Mouse (Mus musculus): ENCODE measurements around the gene Nfyb. TPM values are rescaled to one million over a fixed set of nuclear protein-coding genes. Genes with fewer than 3 reads are reported as not detected.

Gene Nfyb
- polyA plus RNA-seq, 1 experiment from 2014 or later = 77.3 TPM

- H3K27ac ChIP-seq (ENCODE audit: low read depth, low read length) = no peak overlapping the region
- H3K4me3 ChIP-seq (ENCODE audit: low read depth, low read length) = no peak overlapping the region
- no peaks in the 10 kb centered on the region for H3K27me3 ChIP-seq (ENCODE audit: control insufficient read depth, insufficient read depth, low read length)
- WGBS = 97% methylated on average over 3 of the region's 3 CpGs
- H3K4me1 ChIP-seq (replicated peaks; ENCODE audit: control insufficient read depth, insufficient read depth, low read length) = peaks cover 15% of the 10 kb centered on the region
- peaks cover 26% of the 10 kb centered on the region for H3K36me3 ChIP-seq (ENCODE audit: control insufficient read depth, insufficient read depth, low read length)
- H3K4me2 ChIP-seq (ENCODE audit: low read depth, low read length, severe bottlenecking) = no peak overlapping the region
- no peak overlapping the region for H3K9ac ChIP-seq (ENCODE audit: low read length)
- ATAC-seq (replicated peaks; ENCODE audit: low FRiP score) (no peak), DNase-seq (ENCODE audit: low spot score) (no peak)
- H3K9me3 ChIP-seq (ENCODE audit: control insufficient read depth, low read length) = no peaks in the 10 kb centered on the region
Observed at GRCm38 (mm10) chr10:82758878-82759277, 5.1 kb downstream of the Nfyb start.

DNA sequence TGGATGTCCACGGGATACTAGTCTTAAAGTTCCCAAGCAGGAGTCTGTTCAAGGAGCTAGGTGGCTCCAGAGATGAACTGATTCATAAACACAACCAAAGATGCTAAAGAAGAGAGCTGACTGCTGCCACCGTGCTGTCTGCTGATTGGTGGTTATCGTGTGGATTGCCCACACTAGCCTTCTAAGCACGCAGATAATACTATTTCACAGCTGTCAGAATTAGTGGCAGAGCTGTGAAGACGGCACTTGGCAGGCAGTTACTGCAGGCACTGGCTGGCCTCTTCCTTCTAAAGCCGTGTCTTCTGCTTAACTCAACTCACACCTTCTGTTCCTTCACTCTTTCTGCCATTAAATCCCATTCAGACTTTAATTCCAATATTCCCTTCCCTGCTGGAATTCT is 5.6 kb downstream of the Nfyb start:
- 94% methylated on average over 6 of the region's 6 CpGs for WGBS
- H3K9ac ChIP-seq (ENCODE audit: low read length) = no peak overlapping the region
- DNase-seq (ENCODE audit: low spot score) (no peak), ATAC-seq (replicated peaks; ENCODE audit: low FRiP score) (no peak)
- no peaks in the 10 kb centered on the region for H3K9me3 ChIP-seq (ENCODE audit: control insufficient read depth, low read length)
- H3K4me2 ChIP-seq (ENCODE audit: low read depth, low read length, severe bottlenecking) = no peak overlapping the region
- no peak overlapping the region for H3K4me3 ChIP-seq (ENCODE audit: low read depth, low read length)
- peaks cover 15% of the 10 kb centered on the region for H3K4me1 ChIP-seq (replicated peaks; ENCODE audit: control insufficient read depth, insufficient read depth, low read length)
- H3K27me3 ChIP-seq (ENCODE audit: control insufficient read depth, insufficient read depth, low read length) = no peaks in the 10 kb centered on the region
- no peak overlapping the region for H3K27ac ChIP-seq (ENCODE audit: low read depth, low read length)
- peaks cover 26% of the 10 kb centered on the region for H3K36me3 ChIP-seq (ENCODE audit: control insufficient read depth, insufficient read depth, low read length)

GRCm38 (mm10) chr10:82757341-82757740 is 6.6 kb downstream of the Nfyb start:
- Histone ChIP-seq H3K9me3 (ENCODE audit: control insufficient read depth, low read length) (no peaks in the 10 kb centered on the region), H3K27ac (ENCODE audit: low read depth, low read length) (no peak overlapping the region), H3K4me2 (ENCODE audit: low read depth, low read length, severe bottlenecking) (no peak overlapping the region), H3K27me3 (ENCODE audit: control insufficient read depth, insufficient read depth, low read length) (no peaks in the 10 kb centered on the region), H3K9ac (ENCODE audit: low read length) (no peak overlapping the region), H3K4me3 (ENCODE audit: low read depth, low read length) (no peak overlapping the region), H3K36me3 (ENCODE audit: control insufficient read depth, insufficient read depth, low read length) (peaks cover 27% of the 10 kb centered on the region), H3K4me1 (replicated peaks; ENCODE audit: control insufficient read depth, insufficient read depth, low read length) (peaks cover 15% of the 10 kb centered on the region)
- 79% methylated on average over 9 of the region's 9 CpGs for WGBS
- DNase-seq (ENCODE audit: low spot score) (no peak), ATAC-seq (replicated peaks; ENCODE audit: low FRiP score) (no peak)

GRCm38 (mm10) chr10:82756466-82756865 is 7.5 kb downstream of the Nfyb start:
- Histone ChIP-seq H3K4me2 (ENCODE audit: low read depth, low read length, severe bottlenecking) (no peak overlapping the region), H3K27ac (ENCODE audit: low read depth, low read length) (no peak overlapping the region), H3K27me3 (ENCODE audit: control insufficient read depth, insufficient read depth, low read length) (no peaks in the 10 kb centered on the region), H3K4me3 (ENCODE audit: low read depth, low read length) (no peak overlapping the region), H3K9ac (ENCODE audit: low read length) (no peak overlapping the region), H3K9me3 (ENCODE audit: control insufficient read depth, low read length) (no peaks in the 10 kb centered on the region), H3K4me1 (replicated peaks; ENCODE audit: control insufficient read depth, insufficient read depth, low read length) (peaks cover 13% of the 10 kb centered on the region), H3K36me3 (ENCODE audit: control insufficient read depth, insufficient read depth, low read length) (peaks cover 35% of the 10 kb centered on the region)
- DNase-seq (ENCODE audit: low spot score) (no peak), ATAC-seq (replicated peaks; ENCODE audit: low FRiP score) (no peak)
- 93% methylated on average over 9 of the region's 9 CpGs for WGBS

DNA sequence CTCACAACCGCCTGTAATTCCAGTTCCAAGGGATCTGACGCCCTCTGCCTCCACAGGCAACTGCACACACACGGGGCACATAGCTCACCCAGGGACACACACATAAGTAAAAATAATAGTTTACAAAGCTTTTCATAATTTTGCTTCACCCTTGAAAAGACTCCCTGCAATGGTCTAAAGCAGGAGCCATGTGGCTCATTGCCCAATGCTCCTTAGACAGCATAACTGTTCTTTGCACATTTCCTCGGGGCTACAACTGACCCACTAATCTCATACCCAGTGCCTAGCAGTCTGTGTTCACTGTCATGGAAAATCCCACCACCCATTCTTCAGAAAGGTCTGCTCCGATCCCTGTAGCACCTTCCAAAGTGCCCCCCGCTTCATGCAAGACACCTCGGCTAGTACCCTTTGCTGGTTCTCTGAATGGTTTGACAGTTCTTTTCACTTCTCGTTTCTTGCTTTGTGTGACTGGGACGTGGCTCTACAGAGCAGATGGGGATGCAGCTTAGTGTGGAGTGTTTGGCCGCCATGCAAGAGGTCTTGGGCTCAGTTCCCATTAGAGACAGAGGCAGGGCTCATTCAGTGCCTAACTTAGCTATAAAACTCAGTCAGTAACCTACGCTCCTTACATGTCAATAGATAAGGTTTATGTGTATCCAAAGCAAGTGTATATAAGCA is 8.6 kb downstream of the Nfyb start:
- no peaks in the 10 kb centered on the region for H3K27me3 ChIP-seq (ENCODE audit: control insufficient read depth, insufficient read depth, low read length)
- H3K4me3 ChIP-seq (ENCODE audit: low read depth, low read length) = no peak overlapping the region
- H3K27ac ChIP-seq (ENCODE audit: low read depth, low read length) = no peak overlapping the region
- no peak overlapping the region for H3K9ac ChIP-seq (ENCODE audit: low read length)
- 95% methylated on average over 11 of the region's 11 CpGs for WGBS
- DNase-seq (ENCODE audit: low spot score) (no peak), ATAC-seq (replicated peaks; ENCODE audit: low FRiP score) (no peak)
- no peaks in the 10 kb centered on the region for H3K9me3 ChIP-seq (ENCODE audit: control insufficient read depth, low read length)
- H3K4me2 ChIP-seq (ENCODE audit: low read depth, low read length, severe bottlenecking) = no peak overlapping the region
- H3K4me1 ChIP-seq (replicated peaks; ENCODE audit: control insufficient read depth, insufficient read depth, low read length) = peaks cover 5% of the 10 kb centered on the region; the same call in 1 of the 2 replicates
- peaks cover 41% of the 10 kb centered on the region for H3K36me3 ChIP-seq (ENCODE audit: control insufficient read depth, insufficient read depth, low read length)

DNA sequence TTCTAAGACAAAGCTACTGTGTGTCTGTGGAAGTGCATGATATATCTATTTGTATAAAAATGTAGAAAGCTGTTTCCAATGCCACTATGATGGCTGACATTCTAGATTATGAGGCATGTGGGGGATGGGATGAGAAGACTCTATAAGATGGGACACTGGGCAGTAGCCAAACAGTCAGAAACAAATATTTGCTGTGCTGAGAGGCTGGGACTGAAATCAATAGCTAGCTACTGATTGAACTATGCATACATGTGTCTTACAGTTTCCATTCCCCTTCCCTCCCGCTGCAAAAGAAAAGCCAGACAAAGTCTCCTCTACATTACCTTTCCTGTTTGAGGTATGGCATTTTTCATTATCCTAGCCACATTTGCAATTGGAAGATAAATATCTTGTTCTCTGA is 9.3 kb downstream of the Nfyb start:
- no peaks in the 10 kb centered on the region for H3K9me3 ChIP-seq (ENCODE audit: control insufficient read depth, low read length)
- H3K36me3 ChIP-seq (ENCODE audit: control insufficient read depth, insufficient read depth, low read length) = peaks cover 42% of the 10 kb centered on the region
- H3K4me2 ChIP-seq (ENCODE audit: low read depth, low read length, severe bottlenecking) = no peak overlapping the region
- no peak overlapping the region for H3K9ac ChIP-seq (ENCODE audit: low read length)
- DNase-seq (ENCODE audit: low spot score) (no peak), ATAC-seq (replicated peaks; ENCODE audit: low FRiP score) (no peak)
- WGBS = 96% methylated on average over 1 of the region's 1 CpGs
- H3K4me3 ChIP-seq (ENCODE audit: low read depth, low read length) = no peak overlapping the region
- H3K27me3 ChIP-seq (ENCODE audit: control insufficient read depth, insufficient read depth, low read length) = no peaks in the 10 kb centered on the region
- peaks cover 4% of the 10 kb centered on the region; the same call in 1 of the 2 replicates for H3K4me1 ChIP-seq (replicated peaks; ENCODE audit: control insufficient read depth, insufficient read depth, low read length)
- no peak overlapping the region for H3K27ac ChIP-seq (ENCODE audit: low read depth, low read length)

DNA sequence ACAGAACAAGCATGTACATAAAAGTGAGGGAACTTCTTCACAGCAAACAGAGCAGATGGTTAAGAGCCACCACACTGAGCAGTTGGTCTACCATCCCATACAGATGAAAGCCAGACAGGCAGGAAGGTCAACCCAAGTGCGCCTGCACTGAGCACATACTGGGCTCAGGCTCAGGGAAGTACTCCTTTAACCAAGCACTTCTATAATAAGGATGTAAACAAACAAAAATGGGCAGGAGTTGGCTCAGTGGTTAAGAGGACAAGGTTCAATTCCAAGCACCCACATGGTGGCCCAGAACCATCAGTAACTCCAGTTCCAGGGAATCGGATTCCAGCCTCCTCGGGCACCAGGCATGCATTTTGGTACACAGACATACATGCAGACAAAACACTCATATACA is 11.0 kb downstream of the Nfyb start:
- ATAC-seq (replicated peaks; ENCODE audit: low FRiP score) (no peak), DNase-seq (ENCODE audit: low spot score) (no peak)
- Histone ChIP-seq H3K36me3 (ENCODE audit: control insufficient read depth, insufficient read depth, low read length) (peaks cover 52% of the 10 kb centered on the region), H3K4me2 (ENCODE audit: low read depth, low read length, severe bottlenecking) (no peak overlapping the region), H3K4me1 (replicated peaks; ENCODE audit: control insufficient read depth, insufficient read depth, low read length) (peaks cover 4% of the 10 kb centered on the region; the same call in 1 of the 2 replicates), H3K4me3 (ENCODE audit: low read depth, low read length) (no peak overlapping the region), H3K27ac (ENCODE audit: low read depth, low read length) (no peak overlapping the region), H3K27me3 (ENCODE audit: control insufficient read depth, insufficient read depth, low read length) (no peaks in the 10 kb centered on the region), H3K9ac (ENCODE audit: low read length) (no peak overlapping the region), H3K9me3 (ENCODE audit: control insufficient read depth, low read length) (no peaks in the 10 kb centered on the region)
- WGBS = 92% methylated on average over 3 of the region's 3 CpGs

DNA sequence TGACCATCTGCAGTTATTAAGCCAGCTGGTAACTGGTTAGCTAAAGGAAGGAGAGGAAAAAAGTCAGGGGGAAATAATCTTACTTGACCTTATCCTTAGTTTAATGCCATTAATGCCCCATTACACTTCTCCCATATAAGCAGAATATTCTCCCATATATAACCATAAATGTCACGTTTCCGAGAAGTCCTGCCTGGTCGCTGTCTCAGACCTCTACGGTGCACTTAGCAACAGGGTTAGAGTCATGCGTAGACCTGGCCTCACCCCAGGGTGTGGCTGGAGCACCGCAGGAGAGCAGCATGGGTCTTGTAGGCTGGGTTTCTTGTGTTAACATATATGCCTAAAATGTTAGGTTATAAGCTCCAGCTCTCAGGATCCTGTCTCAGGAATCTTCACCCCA is 13.2 kb downstream of the Nfyb start:
- H3K4me1 ChIP-seq (replicated peaks; ENCODE audit: control insufficient read depth, insufficient read depth, low read length) = no peaks in the 10 kb centered on the region
- ATAC-seq (replicated peaks; ENCODE audit: low FRiP score) = no peak
- H3K4me2 ChIP-seq (ENCODE audit: low read depth, low read length, severe bottlenecking) = no peak overlapping the region
- H3K9me3 ChIP-seq (ENCODE audit: control insufficient read depth, low read length) = no peaks in the 10 kb centered on the region
- H3K9ac ChIP-seq (ENCODE audit: low read length) = no peak overlapping the region
- H3K27ac ChIP-seq (ENCODE audit: low read depth, low read length) = no peak overlapping the region
- H3K36me3 ChIP-seq (ENCODE audit: control insufficient read depth, insufficient read depth, low read length) = peaks cover 38% of the 10 kb centered on the region
- WGBS = 95% methylated on average over 6 of the region's 6 CpGs
- DNase-seq (ENCODE audit: low spot score) = no peak
- H3K4me3 ChIP-seq (ENCODE audit: low read depth, low read length) = no peak overlapping the region
- no peaks in the 10 kb centered on the region for H3K27me3 ChIP-seq (ENCODE audit: control insufficient read depth, insufficient read depth, low read length)
